Mouse (Mus musculus): ENCODE measurements around the gene Prox1. TPM values are rescaled to one million over a fixed set of nuclear protein-coding genes. Genes with fewer than 3 reads are reported as not detected.

Gene Prox1
- total RNA-seq, 2 experiments from 2014 or later, result not detected

DNA sequence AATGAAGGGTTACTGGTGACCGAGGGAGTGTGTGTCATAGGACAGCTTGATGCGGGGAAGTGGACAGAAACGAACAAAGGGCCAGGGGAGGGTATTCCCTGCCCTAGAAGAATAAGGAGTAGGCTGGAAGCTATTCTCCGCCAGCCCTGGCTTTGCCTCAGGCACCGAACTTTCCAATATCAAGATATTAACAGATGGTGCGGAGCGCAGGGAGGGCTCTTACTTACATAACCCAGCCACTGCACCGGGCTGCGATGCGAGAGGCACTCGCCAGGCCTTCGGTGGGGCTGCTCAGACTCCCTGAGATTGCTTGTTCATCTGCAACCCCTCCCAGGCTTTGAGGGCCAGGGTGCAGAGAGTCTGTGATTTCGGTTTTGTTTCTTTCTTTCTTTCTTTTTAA lies 3.7 kb upstream of the Prox1 start:
- no peak for ATAC-seq (replicated peaks; ENCODE audit: poor library complexity, severe bottlenecking)

DNA sequence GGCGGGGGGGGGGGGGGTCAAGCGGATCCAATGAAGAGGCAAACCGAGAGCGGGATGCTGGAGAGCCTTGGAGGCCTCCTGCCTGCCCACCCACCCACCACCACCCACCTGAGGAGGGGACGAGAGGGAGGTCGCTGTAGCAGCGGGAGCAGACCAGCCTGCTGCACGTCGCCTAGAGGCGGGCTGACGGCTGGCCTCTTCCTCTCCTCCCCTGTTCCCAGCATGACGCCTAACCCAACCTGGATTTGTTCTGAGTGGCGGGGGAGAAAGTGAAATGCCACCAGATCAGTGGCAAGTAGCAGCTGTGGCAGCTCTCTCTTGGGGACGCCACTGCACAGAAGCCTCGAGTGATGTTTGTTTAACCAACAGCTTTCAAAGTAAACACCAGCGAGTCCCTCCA lies 3.1 kb upstream of the Prox1 start:
- ATAC-seq (replicated peaks; ENCODE audit: poor library complexity, severe bottlenecking), result no peak

DNA sequence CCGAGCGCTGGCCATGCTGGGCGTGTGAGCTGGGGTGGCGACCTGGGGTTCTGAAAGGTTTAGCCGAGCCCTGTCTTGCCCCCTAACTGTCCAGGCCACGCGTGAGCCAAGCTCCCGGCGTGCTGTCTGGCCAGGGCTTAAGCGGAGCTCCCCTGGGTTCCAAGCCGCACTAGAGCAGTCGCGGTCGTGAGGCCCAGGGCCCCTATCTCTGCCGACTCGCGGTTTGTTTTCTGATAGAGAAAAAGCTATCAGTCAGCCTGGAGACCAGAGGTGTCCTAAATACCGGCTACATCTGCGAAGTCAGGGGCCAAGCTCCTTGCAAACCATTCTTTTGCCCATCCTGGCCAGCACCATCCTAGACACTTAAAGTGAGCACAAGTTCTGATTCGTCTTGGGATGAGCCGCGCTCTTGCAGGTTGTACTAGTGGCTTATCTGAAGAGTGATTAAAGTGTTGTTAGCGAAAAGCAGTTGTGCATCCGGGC lies 2.5 kb upstream of the Prox1 start:
- no peak for ATAC-seq (replicated peaks; ENCODE audit: poor library complexity, severe bottlenecking)

DNA sequence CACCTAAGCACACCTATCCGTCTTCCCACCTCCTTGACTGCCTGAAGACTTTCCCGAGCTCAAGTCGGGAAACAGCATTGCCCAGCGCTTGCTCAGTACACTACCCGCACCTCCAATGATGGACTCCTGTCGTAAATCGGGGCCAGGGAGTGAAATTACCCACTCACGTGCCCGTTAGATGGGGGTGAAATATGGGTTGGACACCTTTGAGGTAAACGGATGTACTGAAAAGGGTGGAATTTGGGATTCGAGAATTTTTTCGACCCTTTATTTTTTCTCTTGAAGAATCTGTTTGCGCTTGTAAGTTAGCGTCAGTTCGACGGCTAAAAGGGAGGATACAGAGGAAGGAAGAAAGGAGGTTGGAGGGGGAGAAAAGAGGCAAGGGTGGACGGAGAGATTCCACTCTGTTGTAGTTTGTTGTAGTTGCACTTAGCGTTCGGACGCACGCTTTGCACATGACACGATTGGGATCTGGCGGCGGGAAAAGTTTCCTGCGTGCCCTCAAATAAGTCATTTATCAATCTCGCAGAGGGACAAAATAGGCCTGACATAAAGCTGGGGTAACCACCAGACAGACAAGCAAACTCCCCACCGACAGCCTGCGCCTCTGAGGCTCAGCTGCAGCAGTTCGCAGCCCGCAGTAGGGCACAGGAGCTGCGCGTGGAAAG lies 1.9 kb upstream of the Prox1 start:
- no peak for ATAC-seq (replicated peaks; ENCODE audit: poor library complexity, severe bottlenecking)

DNA sequence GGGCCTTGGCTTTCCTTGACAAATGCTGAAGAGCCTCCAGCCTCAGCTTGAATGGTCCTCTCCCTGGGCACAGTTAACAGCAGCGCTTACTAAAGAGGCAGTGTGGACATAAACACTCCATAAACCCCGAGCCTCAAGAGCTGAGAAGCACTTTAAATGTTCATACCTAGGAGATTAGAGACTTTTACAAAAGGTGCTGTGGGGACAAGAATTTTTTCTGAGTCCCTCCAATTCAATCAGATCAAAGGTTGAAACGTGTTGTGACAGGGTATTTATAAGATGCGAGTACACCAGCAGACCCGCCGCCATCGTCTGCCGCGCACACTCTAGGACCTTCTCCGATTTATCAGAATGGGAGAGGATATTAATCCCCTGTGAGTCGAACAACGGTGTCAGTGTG lies 1.2 kb upstream of the Prox1 start:
- ATAC-seq (replicated peaks; ENCODE audit: poor library complexity, severe bottlenecking), result no peak

DNA sequence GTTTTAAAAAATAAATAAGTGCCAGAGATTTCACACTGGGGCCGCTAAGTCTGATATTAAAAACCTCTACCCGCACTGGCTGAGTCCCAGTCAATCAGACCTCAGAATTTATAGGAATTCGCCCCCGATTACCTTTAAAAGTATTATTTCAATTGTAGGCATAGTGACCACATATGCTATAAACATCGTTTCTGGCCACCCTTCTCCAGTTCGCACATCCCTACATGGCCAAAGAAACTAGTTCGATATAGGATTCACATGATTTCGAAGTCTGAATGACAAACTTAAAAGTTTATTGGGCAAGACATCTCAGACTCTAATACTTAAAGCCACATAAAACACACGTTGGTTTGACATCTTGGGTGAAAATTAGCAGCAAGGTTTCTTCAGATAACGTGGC lies 827 bp upstream of the Prox1 start:
- no peak for ATAC-seq (replicated peaks; ENCODE audit: poor library complexity, severe bottlenecking)

DNA sequence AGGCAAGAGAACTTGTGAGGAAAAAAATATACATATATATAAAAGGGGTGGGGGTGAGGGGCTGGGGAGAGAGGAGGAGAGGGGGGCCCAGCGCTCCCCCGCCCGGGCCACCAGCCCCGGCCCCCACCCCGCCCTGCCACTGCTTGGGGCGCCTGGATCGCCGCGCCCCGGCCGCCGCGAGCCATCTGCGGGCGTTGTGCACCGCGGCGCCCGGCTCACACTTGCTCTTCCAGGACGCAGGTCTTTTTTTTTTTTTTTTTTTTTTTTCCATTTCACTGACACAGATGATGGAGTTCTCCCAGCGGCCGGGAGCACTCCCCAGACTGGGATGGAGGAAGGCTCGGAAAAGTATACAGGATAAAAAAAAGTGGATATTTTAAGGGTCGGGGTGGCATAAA lies 304 bp upstream of the Prox1 start:
- no peak for ATAC-seq (replicated peaks; ENCODE audit: poor library complexity, severe bottlenecking)

DNA sequence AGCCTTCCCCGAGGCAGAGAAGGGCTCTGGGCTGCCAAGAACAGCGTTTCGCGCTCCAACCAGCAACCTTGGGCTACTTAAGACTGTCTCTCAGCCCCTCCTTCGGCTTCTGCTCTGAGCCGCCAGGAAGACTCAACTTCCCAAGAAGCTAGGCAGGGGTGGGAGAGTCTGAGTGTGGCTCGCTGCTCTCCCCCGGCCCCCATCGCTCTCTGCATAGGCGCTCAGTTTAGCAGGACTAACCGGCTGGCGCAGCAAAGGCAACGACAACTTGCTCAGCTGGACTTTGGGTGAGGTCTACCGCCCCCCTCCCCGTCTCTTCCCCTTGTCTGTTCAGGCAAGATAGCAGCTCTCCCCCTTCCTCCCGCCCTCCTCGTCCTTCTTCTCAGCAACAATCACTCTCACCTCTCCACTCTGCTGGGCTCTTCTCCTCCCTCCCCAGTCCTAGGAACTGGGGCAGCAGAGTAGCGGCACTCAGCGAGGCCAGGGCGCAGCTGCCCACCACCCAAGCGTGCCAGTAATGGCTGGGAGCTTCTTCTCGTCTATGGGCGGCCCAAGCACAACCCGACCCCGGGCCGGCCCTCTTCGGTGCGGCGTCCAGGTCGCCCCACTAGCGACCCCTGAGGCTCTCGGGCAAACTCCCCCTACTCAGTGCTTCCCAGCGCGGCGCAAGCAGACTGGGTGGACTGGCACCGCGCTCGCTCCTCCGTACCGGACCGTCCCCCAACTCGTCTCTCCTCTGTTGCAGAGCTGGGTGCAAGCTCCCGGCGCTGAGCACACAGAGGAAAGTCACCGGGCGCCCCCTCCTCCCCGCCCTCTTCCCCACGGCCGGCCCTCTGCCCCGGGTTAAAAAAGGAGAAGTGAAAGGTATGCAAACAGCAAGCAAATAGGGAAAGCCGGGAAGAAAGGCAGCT lies 1.5 kb downstream of the Prox1 start:
- peak; percentile 71 for ATAC-seq (replicated peaks; ENCODE audit: poor library complexity, severe bottlenecking)

DNA sequence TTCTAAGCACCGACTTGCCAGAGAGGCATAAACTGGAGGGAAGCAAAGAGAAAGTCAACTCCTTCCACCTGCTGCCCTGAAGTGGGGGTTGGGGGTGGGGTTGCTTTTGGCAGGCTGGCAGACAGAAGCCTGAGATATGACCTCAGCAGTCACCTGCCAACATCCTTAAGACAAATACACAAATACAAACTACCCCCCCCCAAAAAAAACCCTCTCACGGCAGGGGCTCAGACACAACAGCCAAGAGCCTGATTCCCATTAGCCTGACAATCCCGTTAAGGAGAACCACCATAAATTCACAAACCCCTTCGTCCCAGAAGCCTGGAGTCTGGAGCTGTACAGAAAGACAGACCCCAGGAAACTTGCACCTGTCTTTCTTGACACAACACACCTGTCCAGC lies 2.4 kb downstream of the Prox1 start:
- no peak for ATAC-seq (replicated peaks; ENCODE audit: poor library complexity, severe bottlenecking)

DNA sequence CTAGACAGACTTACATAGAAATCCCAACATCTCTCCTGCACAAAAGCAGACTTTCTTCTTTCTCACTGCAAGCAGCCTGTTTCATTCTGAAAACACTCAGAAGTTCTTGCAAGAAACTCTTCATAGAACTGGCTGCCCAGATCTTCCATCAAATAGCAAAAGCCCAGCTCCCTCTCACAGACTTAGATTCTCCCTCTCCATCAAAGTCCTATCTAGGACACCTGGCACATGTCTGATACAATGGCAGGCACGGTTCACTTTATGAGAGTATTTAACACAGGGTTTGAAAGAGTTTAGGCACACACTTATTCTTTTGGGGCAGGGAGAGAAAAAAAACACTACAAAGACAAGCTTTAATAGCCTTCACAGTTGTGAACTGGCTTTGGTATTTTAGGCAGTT lies 2.9 kb downstream of the Prox1 start:
- ATAC-seq (replicated peaks; ENCODE audit: poor library complexity, severe bottlenecking), result no peak

DNA sequence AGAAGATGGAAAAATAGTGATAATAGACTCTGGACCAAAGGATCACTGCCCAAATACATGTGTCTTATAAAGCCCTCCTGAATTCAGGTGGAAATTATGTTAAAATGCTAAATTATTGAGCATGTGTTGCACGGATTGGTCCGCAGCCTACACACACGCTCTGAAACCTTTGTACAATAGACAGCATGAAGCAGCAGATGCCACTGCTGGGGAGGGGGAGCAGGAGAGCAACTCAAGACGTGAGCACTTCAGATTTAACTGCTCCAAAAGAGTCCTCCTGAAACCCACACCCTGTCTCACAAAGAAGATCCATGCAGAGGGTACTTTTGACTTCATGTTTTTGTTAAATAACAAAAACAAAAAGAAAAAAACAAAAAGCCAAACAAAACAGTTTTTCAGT lies 5.0 kb downstream of the Prox1 start:
- ATAC-seq (replicated peaks; ENCODE audit: poor library complexity, severe bottlenecking), result no peak

DNA sequence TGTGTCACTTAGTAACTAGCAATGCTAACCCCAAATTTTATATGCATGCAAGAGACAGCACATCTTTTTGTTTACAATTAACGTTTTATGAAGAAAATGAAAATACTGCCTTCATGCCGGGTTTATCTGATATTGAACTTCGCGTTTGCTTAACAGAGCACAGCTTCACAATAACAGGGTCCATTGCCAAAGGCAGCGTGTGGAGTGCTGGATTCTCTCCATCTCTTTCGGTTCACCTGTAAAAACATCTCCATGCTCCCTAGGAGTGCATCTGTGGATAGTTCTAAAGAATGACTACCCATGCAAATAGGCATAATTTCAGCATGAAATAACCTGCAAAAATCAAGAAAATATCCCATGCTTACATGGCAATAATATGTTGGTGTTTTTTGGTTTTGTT lies 7.0 kb downstream of the Prox1 start:
- no peak for ATAC-seq (replicated peaks; ENCODE audit: poor library complexity, severe bottlenecking)

DNA sequence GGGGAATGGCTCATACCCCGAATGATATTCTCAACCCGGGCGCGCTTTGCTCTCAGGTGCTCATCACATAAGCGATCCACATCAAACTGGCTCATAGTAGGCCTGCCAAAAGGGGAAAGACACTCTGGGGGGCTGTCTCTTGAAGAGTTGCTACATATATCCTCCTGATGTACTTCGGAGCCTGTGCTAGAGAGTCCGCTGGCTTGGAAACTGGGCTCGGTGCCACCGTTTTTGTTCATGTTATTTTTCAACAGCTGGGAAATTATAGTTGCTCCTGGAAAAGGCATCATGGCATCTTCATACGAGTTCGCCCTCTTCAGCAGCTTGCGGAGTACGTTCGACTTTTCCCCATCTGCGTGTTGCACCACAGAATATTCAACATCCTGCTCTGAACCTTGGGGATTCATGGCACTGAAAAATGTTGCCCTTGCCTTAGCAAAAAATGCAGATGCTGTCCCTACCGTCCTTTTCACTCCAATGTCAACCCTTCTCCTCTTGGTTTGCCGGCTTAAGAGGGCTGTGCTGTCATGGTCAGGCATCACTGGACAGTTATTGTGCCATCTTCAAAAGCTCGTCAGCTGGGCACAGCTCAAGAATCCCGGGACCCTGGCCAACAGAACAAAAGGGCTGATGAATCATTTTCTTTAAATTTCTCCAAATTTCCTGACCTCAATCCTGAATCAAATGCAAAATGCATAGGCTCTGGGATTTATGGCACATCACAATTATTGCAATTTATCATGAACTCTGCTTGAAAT lies 8.6 kb downstream of the Prox1 start:
- no peak for ATAC-seq (replicated peaks; ENCODE audit: poor library complexity, severe bottlenecking)

DNA sequence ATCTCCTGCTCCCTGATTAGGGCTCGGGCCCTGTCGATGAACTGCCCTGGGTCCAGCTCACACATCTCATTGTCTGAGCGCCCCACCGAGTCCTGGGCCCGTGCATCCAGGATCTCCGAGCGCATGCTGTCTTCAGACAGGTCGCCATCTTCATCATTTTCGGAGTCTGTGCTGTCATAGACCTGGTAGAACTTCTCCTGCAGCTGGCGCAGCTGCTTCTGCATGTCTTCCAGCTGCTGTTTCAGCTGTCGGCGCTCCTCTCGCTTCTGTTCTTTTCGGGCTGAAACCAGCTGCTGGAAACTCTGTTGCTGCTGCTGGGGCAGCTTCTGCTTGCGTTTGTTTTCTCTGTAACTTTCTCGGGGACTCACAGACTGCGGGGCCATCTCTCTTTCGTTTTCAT lies 9.2 kb downstream of the Prox1 start:
- ATAC-seq (replicated peaks; ENCODE audit: poor library complexity, severe bottlenecking), result no peak

DNA sequence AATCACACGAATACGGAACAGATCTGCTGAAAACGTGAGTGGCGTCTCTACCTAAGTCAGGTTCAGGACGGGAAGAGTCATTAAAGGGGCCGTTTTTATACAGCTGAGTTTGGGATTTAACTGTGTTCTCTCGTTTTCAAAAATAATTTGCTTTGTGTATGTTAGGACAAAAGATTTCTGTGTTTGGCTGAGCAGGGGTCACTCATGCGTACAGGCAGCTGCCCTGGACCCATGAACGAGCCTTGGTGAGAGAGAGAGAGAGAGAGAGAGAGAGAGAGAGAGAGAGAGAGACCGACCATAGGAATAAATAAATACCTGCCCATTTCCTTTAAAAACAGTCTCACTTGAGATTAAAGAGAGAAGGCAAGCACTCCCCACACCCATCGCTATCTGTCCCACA lies 11.1 kb downstream of the Prox1 start:
- ATAC-seq (replicated peaks; ENCODE audit: poor library complexity, severe bottlenecking), result no peak

DNA sequence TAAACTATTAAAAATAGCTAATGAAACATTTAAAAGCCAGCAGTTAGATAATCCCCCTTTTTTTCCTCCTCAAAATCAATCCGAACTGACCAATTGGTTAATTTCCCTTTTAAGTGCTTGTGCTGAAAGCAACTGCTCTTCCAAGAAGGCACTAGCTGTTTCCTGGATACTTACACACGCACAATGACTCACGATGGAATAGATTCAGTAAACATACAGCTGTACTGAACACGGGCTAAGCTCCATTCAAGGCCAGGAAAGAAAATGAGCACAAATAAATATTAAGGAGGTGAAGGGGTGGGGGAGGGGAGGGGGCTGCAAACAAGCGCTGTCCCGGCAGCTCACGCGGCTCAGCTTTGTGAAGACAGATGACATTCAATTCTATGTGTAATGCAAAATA lies 14.8 kb downstream of the Prox1 start:
- no peak for ATAC-seq (replicated peaks; ENCODE audit: poor library complexity, severe bottlenecking)

DNA sequence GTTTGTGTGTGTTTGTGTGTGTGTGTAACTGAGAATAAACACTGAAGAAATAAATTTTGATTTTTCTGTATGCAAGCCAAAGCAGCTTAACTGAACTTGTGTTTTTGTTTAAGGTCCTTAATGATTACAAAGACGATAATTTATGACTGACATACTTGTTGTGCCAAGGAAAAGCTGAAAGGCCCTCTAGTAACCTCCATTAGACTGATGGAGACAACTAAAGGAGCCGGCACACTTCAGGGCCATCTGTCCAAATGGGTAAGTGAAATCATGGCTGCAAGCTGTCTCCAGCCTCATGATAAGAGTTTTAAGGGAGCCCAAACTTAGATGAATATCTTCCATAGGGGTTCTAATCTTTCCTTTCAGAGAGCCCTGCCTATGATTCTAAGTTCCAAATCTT lies 15.5 kb downstream of the Prox1 start:
- ATAC-seq (replicated peaks; ENCODE audit: poor library complexity, severe bottlenecking), result no peak

DNA sequence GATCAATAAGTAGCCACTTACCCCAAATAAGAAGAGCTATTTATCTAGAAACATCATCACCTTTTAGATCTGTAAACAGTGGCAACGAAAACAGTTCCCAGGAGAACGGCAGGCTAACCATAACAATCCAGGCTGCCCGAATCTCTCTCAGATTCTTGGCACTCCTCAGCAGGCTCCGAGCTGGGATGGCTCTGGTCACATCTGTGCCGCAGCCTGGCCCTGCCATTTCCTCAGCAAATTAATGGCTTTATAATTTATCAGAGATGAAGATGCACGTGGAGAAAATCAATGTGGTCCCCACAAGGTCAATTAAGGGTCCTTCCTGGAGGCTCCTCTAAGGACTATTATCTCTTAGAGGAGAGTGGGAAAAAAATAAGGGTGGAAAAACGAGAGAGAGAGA lies 16.2 kb downstream of the Prox1 start:
- no peak for ATAC-seq (replicated peaks; ENCODE audit: poor library complexity, severe bottlenecking)

DNA sequence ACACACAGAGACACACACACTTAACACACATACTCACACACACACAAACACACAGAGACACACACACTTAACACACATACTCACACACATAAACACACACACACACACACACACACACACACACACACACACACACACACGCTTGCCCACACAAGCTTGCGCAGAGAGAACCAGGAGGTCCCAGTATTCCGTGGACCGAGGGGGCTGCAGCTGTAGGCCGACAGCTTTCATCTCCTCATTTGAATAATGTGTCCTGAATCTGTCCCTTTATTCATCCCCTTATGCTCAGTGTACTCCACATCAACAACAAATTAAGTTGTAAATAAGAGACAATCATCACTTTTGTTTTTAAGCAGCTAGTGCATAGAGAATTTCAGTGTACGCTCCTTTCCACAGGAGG lies 17.9 kb downstream of the Prox1 start:
- no peak for ATAC-seq (replicated peaks; ENCODE audit: poor library complexity, severe bottlenecking)

DNA sequence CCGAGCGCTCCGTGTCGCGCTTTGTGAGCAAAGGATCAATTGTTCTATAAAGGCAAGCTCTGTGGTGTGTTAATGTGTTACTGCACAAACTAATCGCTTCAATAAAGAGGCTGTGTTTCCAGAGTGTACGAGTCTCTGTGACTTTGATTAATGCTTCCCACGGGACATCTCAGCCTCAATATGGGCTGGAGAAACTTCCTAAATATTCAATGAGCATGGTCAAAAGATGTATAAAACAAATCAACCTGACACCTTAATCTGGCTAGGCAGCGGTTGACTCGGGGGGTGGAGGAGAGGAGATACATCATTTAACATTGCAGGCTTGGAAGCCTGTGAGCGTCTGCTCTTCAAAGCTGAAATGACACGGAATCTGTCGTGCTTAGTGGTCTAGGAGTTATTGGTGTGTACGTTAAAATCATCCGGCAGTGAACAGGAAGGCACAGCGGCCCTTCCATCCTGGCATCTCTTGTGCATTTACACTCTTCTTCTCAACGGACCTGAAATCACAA lies 21.2 kb downstream of the Prox1 start:
- ATAC-seq (replicated peaks; ENCODE audit: poor library complexity, severe bottlenecking), result no peak

DNA sequence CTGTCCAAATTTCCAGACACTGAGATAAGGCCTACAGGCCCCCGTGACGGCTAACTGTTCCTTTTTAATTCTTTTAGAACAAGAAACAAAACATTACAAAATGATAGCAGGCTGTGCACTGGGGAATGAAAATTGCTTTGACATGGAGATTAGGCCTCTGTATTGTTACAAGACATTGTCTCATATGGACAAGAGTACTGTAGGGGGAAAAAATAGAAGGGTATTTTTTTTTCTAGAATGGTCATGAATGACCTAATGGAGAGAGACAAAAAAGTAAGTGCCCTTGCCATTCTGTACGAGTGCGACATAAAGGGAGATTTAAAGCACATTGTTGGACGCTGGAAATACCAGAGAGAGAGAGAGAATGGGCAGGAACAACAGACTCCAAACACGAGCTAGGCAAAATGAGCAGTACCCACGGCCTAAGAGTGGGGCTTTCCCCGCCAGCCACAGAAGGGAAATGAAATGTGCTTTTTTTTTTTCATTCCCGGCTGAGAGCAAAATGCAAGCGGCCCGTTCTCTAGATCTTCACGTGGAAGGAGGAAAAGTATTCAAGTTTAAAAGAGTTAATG lies 21.8 kb downstream of the Prox1 start:
- no peak for ATAC-seq (replicated peaks; ENCODE audit: poor library complexity, severe bottlenecking)

All from granulocyte monocyte progenitor cell, adult 5-6 weeks (primary cell).